Mouse (Mus musculus) heart, embryonic 16.5 days (tissue): ENCODE data around the gene A3galt2. TPM values are rescaled to one million over a fixed set of nuclear protein-coding genes. Genes with fewer than 3 reads are reported as not detected.
A peak's percentile ranks its signal among the peaks of the same experiment; 100 is the strongest.

Source experiments
- ATAC-seq: fragments of 200-750 bp; cut with Nextera tagmentation; replicated peaks from 2 replicates; pipeline ENCODE4 v1.8.0; 2017; ENCODE audit warnings: moderate number of reproducible peaks; ENCODE audit not compliant: insufficient read depth, low FRiP score; ENCODE audit errors: extremely low read depth
- H3K27ac ChIP-seq: fragments of 300-500 bp; sonication (generic); 2 replicates; pipeline ENCODE4 v1.5.1; 2014; ENCODE audit warnings: mild to moderate bottlenecking, low read length, control low read depth, moderate library complexity
- H3K27me3 ChIP-seq: fragments of 300-500 bp; sonication (generic); 2 replicates; pipeline ENCODE4 v1.6.1; 2014; ENCODE audit warnings: low read length, mixed read lengths; ENCODE audit not compliant: control insufficient read depth, insufficient read depth
- H3K36me3 ChIP-seq: fragments of 300-500 bp; sonication (generic); 2 replicates; pipeline ENCODE4 v1.6.1; 2014; ENCODE audit not compliant: control insufficient read depth, insufficient read depth
- H3K4me1 ChIP-seq: fragments of 300-500 bp; sonication (generic); 2 replicates; pipeline ENCODE4 v1.6.1; 2014; ENCODE audit warnings: low read length, mixed read lengths; ENCODE audit not compliant: control insufficient read depth, insufficient read depth
- H3K4me2 ChIP-seq: fragments of 300-500 bp; sonication (generic); 2 replicates; pipeline ENCODE4 v1.6.1; 2014; ENCODE audit warnings: low read depth, mild to moderate bottlenecking, control low read depth, low read length
- H3K4me3 ChIP-seq: fragments of 300-500 bp; sonication (generic); 2 replicates; pipeline ENCODE4 v1.5.1; 2014; ENCODE audit warnings: mild to moderate bottlenecking, control low read depth, low read length
- H3K9ac ChIP-seq: fragments of 300-500 bp; sonication (generic); 2 replicates; pipeline ENCODE4 v1.6.1; 2014; ENCODE audit warnings: low read length, control low read depth
- H3K9me3 ChIP-seq: fragments of 300-500 bp; sonication (generic); replicated peaks from 2 replicates; pipeline ENCODE4 v1.6.1; 2016; ENCODE audit warnings: low read length; ENCODE audit not compliant: control insufficient read depth
- WGBS: fragments of 180-500 bp; shearing (Covaris S2); extraction: QIAGEN DNeasy Blood & Tissue Kit; methylation state at CpG from one replicate; pipeline ENCODE4 v1.1.7; 2014; 5-methylcytosine and 5-hydroxymethylcytosine counted together
- polyA plus RNA-seq: library from polyadenylated mRNA; unstranded; fragments of >200 nt; fragmentation: Nextera tagmentation; extraction: Ambion mirVana; gene quantifications from 2 replicates; pipeline ENCODE4 v1.2.1, GENCODE M21; 2015

Gene A3galt2
- polyA plus RNA-seq, 1 experiment from 2014 or later, result 0.11 TPM

DNA sequence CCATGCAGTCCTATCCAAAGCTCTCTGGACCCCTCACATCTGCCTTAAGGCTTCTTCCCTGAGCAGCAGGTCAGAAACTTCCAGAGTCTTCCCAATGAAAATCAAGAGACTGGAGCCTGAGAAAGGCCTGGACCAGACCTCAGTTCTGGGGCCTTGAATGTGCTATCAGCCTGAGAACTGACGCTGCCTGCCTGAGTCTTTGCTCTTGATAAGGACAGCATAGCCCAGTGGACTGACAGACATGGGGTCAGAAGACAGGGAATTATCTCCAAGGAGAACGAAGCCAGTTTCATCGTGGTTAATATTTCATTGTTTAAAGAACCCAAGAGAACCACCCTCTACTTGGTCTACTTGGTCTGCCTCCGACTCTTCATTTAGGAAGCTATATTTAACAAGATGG lies 27.5 kb downstream of the A3galt2 start:
- Histone ChIP-seq H3K4me1 (no peaks in the 10 kb centered on the region), H3K36me3 (peaks cover 41% of the 10 kb centered on the region), H3K27ac (no peak overlapping the region), H3K9me3 (no peaks in the 10 kb centered on the region), H3K27me3 (no peaks in the 10 kb centered on the region), H3K4me2 (no peak overlapping the region), H3K4me3 (no peak overlapping the region), H3K9ac (no peak overlapping the region)
- 45% methylated on average over 4 of the region's 4 CpGs for WGBS
- no peak for ATAC-seq

DNA sequence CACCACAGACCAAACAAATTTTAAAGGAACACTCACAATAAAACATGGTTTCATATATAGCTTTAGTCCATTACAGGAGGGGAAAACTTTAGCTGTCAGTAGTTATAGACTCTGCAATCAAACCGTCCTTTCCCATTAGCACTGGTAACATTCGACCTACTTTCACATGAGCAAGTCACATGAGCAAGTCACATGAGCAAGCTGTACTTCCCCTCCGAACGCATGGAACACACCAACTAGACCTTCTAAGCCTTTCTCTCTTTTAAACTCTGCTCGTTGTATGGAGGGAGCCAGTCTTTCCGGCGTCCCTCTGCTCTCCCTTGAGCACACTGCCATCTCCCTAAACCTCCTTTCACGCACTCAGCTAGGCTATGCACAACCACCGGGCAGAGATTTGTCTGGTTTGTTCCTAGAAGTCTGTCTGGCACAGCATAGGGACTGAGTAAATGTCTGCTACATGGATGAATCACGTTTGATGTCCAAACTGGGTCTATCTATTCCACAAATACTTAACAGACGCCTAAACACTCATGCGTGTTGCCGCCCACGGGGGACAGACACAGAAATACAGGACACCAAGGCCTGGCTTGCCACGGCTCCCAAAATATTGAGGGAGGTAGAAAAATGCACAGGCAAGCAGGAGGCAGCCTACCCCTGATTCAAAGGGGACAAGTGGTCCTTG lies 29.9 kb downstream of the A3galt2 start:
- Histone ChIP-seq H3K9me3 (no peaks in the 10 kb centered on the region), H3K9ac (no peak overlapping the region), H3K27me3 (no peaks in the 10 kb centered on the region), H3K4me2 (no peak overlapping the region), H3K4me3 (no peak overlapping the region), H3K27ac (no peak overlapping the region), H3K4me1 (no peaks in the 10 kb centered on the region), H3K36me3 (peaks cover 46% of the 10 kb centered on the region)
- 89% methylated on average over 15 of the region's 15 CpGs for WGBS
- no peak for ATAC-seq

DNA sequence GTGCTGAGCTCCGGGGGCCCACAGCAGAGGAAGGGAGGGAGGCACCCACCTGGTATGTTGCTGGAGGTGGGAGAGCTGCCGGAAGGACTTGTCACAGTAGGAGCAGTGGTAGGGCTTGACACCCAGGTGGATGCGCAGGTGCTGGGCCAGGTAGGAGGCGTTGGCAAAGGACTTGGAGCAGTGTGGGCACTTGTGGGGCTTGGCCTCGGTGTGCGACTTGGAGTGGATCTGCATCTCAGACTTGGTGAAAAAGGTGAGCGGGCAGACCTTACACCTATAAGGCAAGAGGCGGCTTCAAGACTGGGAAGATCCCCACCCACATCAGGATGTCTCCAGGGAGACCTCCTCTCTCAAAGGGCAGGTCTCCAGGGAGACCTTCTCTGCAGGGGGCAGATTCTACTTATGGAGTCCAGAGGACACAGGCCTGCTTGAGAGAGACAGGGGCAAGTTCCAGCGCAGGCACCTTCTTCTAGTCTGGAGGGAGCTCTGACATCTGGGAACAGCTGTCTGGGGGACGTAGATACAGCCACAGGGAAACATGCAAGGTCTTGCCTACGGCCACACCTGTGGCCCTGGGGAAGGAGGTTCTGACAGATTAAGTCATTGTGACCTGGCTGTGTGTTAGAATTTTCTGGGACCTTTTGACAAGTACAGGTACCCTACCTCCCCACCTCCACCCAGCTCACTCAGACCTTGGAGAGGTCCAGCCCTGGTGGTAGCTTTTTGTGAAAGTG lies 30.9 kb downstream of the A3galt2 start:
- ATAC-seq, result no peak
- WGBS, result 90% methylated on average over 11 of the region's 11 CpGs
- Histone ChIP-seq H3K9ac (no peak overlapping the region), H3K4me1 (no peaks in the 10 kb centered on the region), H3K36me3 (peaks cover 42% of the 10 kb centered on the region), H3K9me3 (no peaks in the 10 kb centered on the region), H3K4me2 (no peak overlapping the region), H3K4me3 (no peak overlapping the region), H3K27me3 (no peaks in the 10 kb centered on the region), H3K27ac (no peak overlapping the region)

DNA sequence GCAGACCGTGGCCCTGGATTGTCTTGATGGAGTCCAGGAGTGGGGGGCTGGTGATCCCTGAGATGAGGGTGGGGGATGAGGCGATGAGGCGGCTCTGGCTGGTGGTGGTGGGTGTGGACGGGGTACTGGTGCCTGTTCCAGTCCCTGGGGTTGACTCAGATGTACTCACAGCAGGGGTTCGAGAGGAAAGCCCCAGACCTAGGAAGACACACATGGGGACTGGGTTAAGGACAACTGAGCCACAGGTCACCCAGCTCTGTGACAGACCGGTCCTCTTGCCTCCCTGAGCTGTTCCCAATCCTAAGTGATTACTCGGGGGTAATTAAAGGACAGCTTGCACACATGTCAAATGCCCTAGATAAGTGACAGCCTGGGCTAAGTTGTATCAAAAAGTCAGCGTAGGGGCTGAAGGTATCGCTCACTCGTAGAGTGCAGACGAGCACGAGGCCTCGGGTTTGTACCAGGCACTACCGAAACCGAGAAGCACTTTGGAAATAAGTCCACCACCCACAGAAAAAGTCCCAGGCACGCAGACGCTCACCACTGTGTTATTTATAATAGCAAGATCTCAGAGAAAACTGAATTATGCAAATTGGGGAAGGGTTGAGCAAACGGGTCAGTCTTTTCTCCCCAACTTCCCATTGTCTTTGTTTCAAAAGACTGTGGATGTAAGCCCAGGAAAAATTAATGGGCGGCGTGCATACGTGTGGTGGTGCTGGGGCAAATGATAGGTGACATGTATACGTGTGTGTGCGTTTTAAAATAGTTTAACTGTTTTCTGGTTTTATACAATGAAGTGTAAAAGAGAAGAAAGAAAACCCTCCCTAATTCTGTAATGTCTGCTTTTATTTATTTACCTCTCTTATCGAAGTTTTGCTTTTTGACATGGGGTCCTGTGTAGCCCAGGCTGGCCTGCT lies 32.1 kb downstream of the A3galt2 start:
- no peak overlapping the region for H3K9ac ChIP-seq
- no peak overlapping the region for H3K4me3 ChIP-seq
- H3K36me3 ChIP-seq, result peaks cover 38% of the 10 kb centered on the region
- no peak for ATAC-seq
- 90% methylated on average over 24 of the region's 24 CpGs for WGBS
- H3K27me3 ChIP-seq, result no peaks in the 10 kb centered on the region
- no peak overlapping the region for H3K27ac ChIP-seq
- H3K4me1 ChIP-seq, result no peaks in the 10 kb centered on the region
- no peak overlapping the region for H3K4me2 ChIP-seq
- no peaks in the 10 kb centered on the region for H3K9me3 ChIP-seq

DNA sequence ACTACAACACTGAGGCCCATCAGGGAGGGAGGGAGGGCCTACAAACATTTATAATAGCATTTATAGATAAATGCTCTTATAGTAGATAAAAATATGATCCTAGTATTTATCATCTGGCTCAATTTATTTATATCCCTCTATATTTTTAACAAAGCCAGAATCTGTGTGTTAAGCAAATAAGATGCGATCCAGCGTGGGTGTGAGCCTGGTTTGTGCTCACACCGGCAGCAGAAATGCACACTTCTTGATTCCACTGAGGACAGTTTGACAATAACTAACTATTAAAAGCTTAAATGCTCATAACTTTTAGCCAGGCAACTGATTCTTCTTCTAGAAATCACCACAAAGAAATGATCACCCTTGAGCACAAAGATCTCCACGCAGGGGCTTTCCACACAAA lies 32.9 kb downstream of the A3galt2 start:
- Histone ChIP-seq H3K27me3 (no peaks in the 10 kb centered on the region), H3K4me2 (no peak overlapping the region), H3K4me1 (no peaks in the 10 kb centered on the region), H3K9me3 (no peaks in the 10 kb centered on the region), H3K36me3 (peaks cover 38% of the 10 kb centered on the region), H3K4me3 (no peak overlapping the region), H3K9ac (no peak overlapping the region), H3K27ac (no peak overlapping the region)
- 93% methylated on average over 4 of the region's 4 CpGs for WGBS
- ATAC-seq, result no peak

GRCm38 (mm10) chr4:128789646-128790045 lies 34.5 kb downstream of the A3galt2 start:
- H3K27me3 ChIP-seq, result no peaks in the 10 kb centered on the region
- peaks cover 11% of the 10 kb centered on the region for H3K4me1 ChIP-seq
- 63% methylated on average over 18 of the region's 18 CpGs for WGBS
- H3K27ac ChIP-seq, result no peak overlapping the region
- ATAC-seq, result no peak
- H3K9ac ChIP-seq, result no peak overlapping the region
- H3K4me3 ChIP-seq, result no peak overlapping the region
- H3K9me3 ChIP-seq, result no peaks in the 10 kb centered on the region
- H3K4me2 ChIP-seq, result no peak overlapping the region
- peaks cover 30% of the 10 kb centered on the region for H3K36me3 ChIP-seq

DNA sequence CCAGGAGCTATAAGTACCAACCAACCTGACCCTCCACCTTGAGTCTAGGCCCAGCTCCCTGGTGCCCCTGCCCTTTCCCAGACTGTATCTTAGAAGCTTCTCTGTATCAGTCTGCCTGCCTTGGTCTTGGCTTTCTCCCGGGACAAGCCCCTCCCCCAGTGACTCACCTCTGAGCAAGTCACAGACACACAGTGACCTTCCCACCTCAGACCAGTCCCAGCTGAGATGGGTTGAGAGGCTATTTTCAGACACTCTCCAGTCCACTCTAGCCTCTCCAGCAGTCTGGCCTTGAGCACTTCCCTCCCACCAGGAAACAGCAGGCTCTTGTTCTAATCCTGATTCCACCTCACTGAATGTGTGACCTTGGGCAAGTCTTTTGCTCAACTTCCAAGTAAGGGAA lies 38.5 kb downstream of the A3galt2 start:
- no peaks in the 10 kb centered on the region; the same call in 1 of the 2 replicates for H3K36me3 ChIP-seq
- WGBS, result 15% methylated on average over 1 of the region's 1 CpGs
- no peaks in the 10 kb centered on the region for H3K27me3 ChIP-seq
- ATAC-seq, result peak; percentile 53
- H3K4me1 ChIP-seq, result peaks cover 33% of the 10 kb centered on the region
- no peak overlapping the region for H3K4me3 ChIP-seq
- no peak overlapping the region for H3K4me2 ChIP-seq
- H3K27ac ChIP-seq, result peak overlapping the region; percentile 43
- no peaks in the 10 kb centered on the region for H3K9me3 ChIP-seq
- H3K9ac ChIP-seq, result no peak overlapping the region

GRCm38 (mm10) chr4:128794198-128794597 lies 39.0 kb downstream of the A3galt2 start:
- peak overlapping the region; percentile 29; the same call in 1 of the 2 replicates for H3K27ac ChIP-seq
- no peaks in the 10 kb centered on the region for H3K9me3 ChIP-seq
- H3K4me1 ChIP-seq, result peaks cover 33% of the 10 kb centered on the region
- ATAC-seq, result no peak
- H3K4me2 ChIP-seq, result no peak overlapping the region
- H3K27me3 ChIP-seq, result no peaks in the 10 kb centered on the region
- WGBS, result 73% methylated on average over 8 of the region's 8 CpGs
- H3K36me3 ChIP-seq, result no peaks in the 10 kb centered on the region; the same call in 1 of the 2 replicates
- H3K9ac ChIP-seq, result no peak overlapping the region
- H3K4me3 ChIP-seq, result no peak overlapping the region
